Mouse (Mus musculus) small intestine, adult 2 months (tissue): ENCODE results near the gene Gabarapl2. TPM values are rescaled to one million over a fixed set of nuclear protein-coding genes. Genes with fewer than 3 reads are reported as not detected.

Experiments
- H3K27ac ChIP-seq: fragments of 200-500 bp; 2 replicates; pipeline ENCODE4 v1.5.1; 2012; ENCODE audit warnings: low read depth, low read length, control low read depth, inconsistent platforms; ENCODE audit not compliant: insufficient read depth
- H3K27me3 ChIP-seq: fragments of 200-500 bp; 2 replicates; pipeline ENCODE4 v1.6.1; 2012; ENCODE audit warnings: mild to moderate bottlenecking, moderate library complexity, low read length, inconsistent platforms; ENCODE audit not compliant: control insufficient read depth, insufficient read depth
- H3K36me3 ChIP-seq: fragments of 200-500 bp; 2 replicates; pipeline ENCODE4 v1.6.1; 2012; ENCODE audit warnings: mild to moderate bottlenecking, low read length, control low read depth, inconsistent platforms; ENCODE audit not compliant: control insufficient read depth, insufficient read depth
- H3K4me1 ChIP-seq: fragments of 200-500 bp; 2 replicates; pipeline ENCODE4 v1.6.1; 2012; ENCODE audit warnings: low read length, inconsistent platforms, mixed read lengths; ENCODE audit not compliant: control insufficient read depth, insufficient read depth, insufficient read length
- H3K4me3 ChIP-seq: fragments of 200-500 bp; 2 replicates; pipeline ENCODE4 v1.5.1; 2012; ENCODE audit warnings: low read depth, mild to moderate bottlenecking, control low read depth, inconsistent platforms, low read length, moderate library complexity
- CTCF ChIP-seq: fragments of 200-500 bp; IDR thresholded peaks from 2 replicates; pipeline ENCODE4 v1.5.1; 2012; ENCODE audit warnings: low read depth, mild to moderate bottlenecking, control low read depth, inconsistent platforms, low read length, moderate library complexity, mixed read lengths; ENCODE audit not compliant: insufficient replicate concordance, insufficient read length; ENCODE audit errors: extremely low read depth
- POLR2A ChIP-seq: fragments of 200-500 bp; IDR thresholded peaks from 2 replicates; pipeline ENCODE4 v1.6.1; 2012; ENCODE audit warnings: low read depth, mild to moderate bottlenecking, control low read depth, inconsistent platforms, low read length, moderate library complexity
- WGBS: fragments of 180-500 bp; shearing (Covaris S2); methylation state at CpG from one replicate; pipeline ENCODE4 v1.1.7; 2018; 5-methylcytosine and 5-hydroxymethylcytosine counted together
- polyA plus RNA-seq: library from polyadenylated mRNA; depleted of rRNA; stranded (reverse); fragments of >200 nt; gene quantifications from 2 replicates; pipeline ENCODE4 v1.2.3, GENCODE M21; 2012

The Gabarapl2 gene
- polyA plus RNA-seq, 1 experiment: 14.1 TPM

- WGBS: 91% methylated on average over 5 of the region's 5 CpGs
- Histone ChIP-seq H3K4me3 (no peak overlapping the region), H3K36me3 (peaks cover 45% of the 10 kb centered on the region), H3K27ac (no peak overlapping the region), H3K27me3 (no peaks in the 10 kb centered on the region), H3K4me1 (0 out of 2 replicates have a peak, but pooled peaks cover 2% of the 10 kb centered on the region)
- TF ChIP-seq CTCF: no peak
- no peak for TF ChIP-seq POLR2A
Observed at GRCm38 (mm10) chr8:111951936-111952335, 11.4 kb downstream of the Gabarapl2 start.

GRCm38 (mm10) chr8:111954844-111955594, 14.5 kb downstream of the Gabarapl2 start:
- 45% methylated on average over 4 of the region's 4 CpGs for WGBS
- TF ChIP-seq POLR2A (no peak), CTCF (no peak)
- Histone ChIP-seq H3K27me3 (no peaks in the 10 kb centered on the region), H3K4me1 (0 out of 2 replicates have a peak, but pooled peaks cover 2% of the 10 kb centered on the region), H3K27ac (no peak overlapping the region), H3K36me3 (peaks cover 33% of the 10 kb centered on the region), H3K4me3 (no peak overlapping the region)

GRCm38 (mm10) chr8:111955879-111956278, 15.4 kb downstream of the Gabarapl2 start:
- WGBS: 72% methylated on average over 5 of the region's 5 CpGs
- H3K4me3 ChIP-seq: no peak overlapping the region
- no peak for TF ChIP-seq POLR2A
- TF ChIP-seq CTCF: no peak
- 0 out of 2 replicates have a peak, but pooled peaks cover 2% of the 10 kb centered on the region for H3K4me1 ChIP-seq
- peaks cover 33% of the 10 kb centered on the region for H3K36me3 ChIP-seq
- H3K27me3 ChIP-seq: no peaks in the 10 kb centered on the region
- H3K27ac ChIP-seq: no peak overlapping the region

GRCm38 (mm10) chr8:111957231-111957630, 16.7 kb downstream of the Gabarapl2 start:
- H3K4me1 ChIP-seq: 0 out of 2 replicates have a peak, but pooled peaks cover 2% of the 10 kb centered on the region
- no peak overlapping the region for H3K4me3 ChIP-seq
- no peak overlapping the region for H3K27ac ChIP-seq
- TF ChIP-seq POLR2A (no peak), CTCF (no peak)
- WGBS: 93% methylated on average over 2 of the region's 2 CpGs
- H3K27me3 ChIP-seq: no peaks in the 10 kb centered on the region
- peaks cover 24% of the 10 kb centered on the region for H3K36me3 ChIP-seq

- 75% methylated on average over 15 of the region's 15 CpGs for WGBS
- Histone ChIP-seq H3K36me3 (peaks cover 7% of the 10 kb centered on the region; the same call in 1 of the 2 replicates), H3K4me1 (no peaks in the 10 kb centered on the region), H3K27ac (no peak overlapping the region), H3K27me3 (no peaks in the 10 kb centered on the region), H3K4me3 (no peak overlapping the region)
- TF ChIP-seq POLR2A (no peak), CTCF (no peak)
Observed at GRCm38 (mm10) chr8:111960591-111961321, 20.3 kb downstream of the Gabarapl2 start.

- H3K4me3 ChIP-seq: no peak overlapping the region
- no peaks in the 10 kb centered on the region for H3K4me1 ChIP-seq
- H3K27ac ChIP-seq: no peak overlapping the region
- no peaks in the 10 kb centered on the region for H3K27me3 ChIP-seq
- TF ChIP-seq CTCF (no peak), POLR2A (no peak)
- WGBS: 78% methylated on average over 3 of the region's 3 CpGs
- 0 out of 2 replicates have a peak, but pooled peaks cover 5% of the 10 kb centered on the region for H3K36me3 ChIP-seq
Observed at GRCm38 (mm10) chr8:111961330-111961729, 20.8 kb downstream of the Gabarapl2 start.

GRCm38 (mm10) chr8:111962589-111962988, 22.1 kb downstream of the Gabarapl2 start:
- H3K27ac ChIP-seq: no peak overlapping the region
- H3K4me3 ChIP-seq: no peak overlapping the region
- WGBS: 64% methylated on average over 1 of the region's 1 CpGs
- H3K27me3 ChIP-seq: no peaks in the 10 kb centered on the region
- TF ChIP-seq POLR2A (no peak), CTCF (no peak)
- H3K4me1 ChIP-seq: no peaks in the 10 kb centered on the region
- H3K36me3 ChIP-seq: no peaks in the 10 kb centered on the region
